Mouse (Mus musculus): ENCODE measurements at regions not wholly inside any gene's neighbourhood (a gene's known extent, or its start where the extent isn't known, plus 50 kb on each side); places are given as distances from the start of the nearest gene placed in this dataset.

GRCm38 (mm10) chr7:74703533-74703932 lies 149.0 kb upstream of the Slco3a1 start:
- TF ChIP-seq GATA1 (IDR thresholded peaks at IDR 0.05; ENCODE audit: borderline replicate concordance, low read length) (no peak), FLI1 (IDR thresholded peaks at IDR 0.05; ENCODE audit: low read length) (no peak)

All from megakaryocyte, embryonic 14.5 days (primary cell).